Mouse (Mus musculus): Measurements from ENCODE around the gene Arid5b.

The Arid5b gene

GRCm38 (mm10) chr10:68278632-68279361, at the start of gene Arid5b:
Gene Arid5b (minus strand): TSS chr10:68278740.
- DNase-seq = no peak

- peak; percentile 56 for DNase-seq
Observed at GRCm38 (mm10) chr10:68325378-68325777, 46.8 kb upstream of the Arid5b start.

- peak; percentile 24 for DNase-seq
Observed at GRCm38 (mm10) chr10:68324061-68324460, 45.5 kb upstream of the Arid5b start.

GRCm38 (mm10) chr10:68323167-68323566, 44.6 kb upstream of the Arid5b start:
- no peak for DNase-seq

- DNase-seq = peak; percentile 68
Observed at GRCm38 (mm10) chr10:68320986-68321385, 42.4 kb upstream of the Arid5b start.

GRCm38 (mm10) chr10:68320496-68320895, 42.0 kb upstream of the Arid5b start:
- no peak for DNase-seq

- DNase-seq = peak; percentile 90
Observed at GRCm38 (mm10) chr10:68319438-68319837, 40.9 kb upstream of the Arid5b start.

- DNase-seq = peak; percentile 81
Observed at GRCm38 (mm10) chr10:68318438-68318979, 40.0 kb upstream of the Arid5b start.

- DNase-seq = peak; percentile 67
Observed at GRCm38 (mm10) chr10:68312734-68313133, 34.2 kb upstream of the Arid5b start.

- no peak for DNase-seq
Observed at GRCm38 (mm10) chr10:68301013-68301412, 22.5 kb upstream of the Arid5b start.

- DNase-seq = no peak
Observed at GRCm38 (mm10) chr10:68289465-68289864, 10.9 kb upstream of the Arid5b start.

GRCm38 (mm10) chr10:68282466-68283391, 4.2 kb upstream of the Arid5b start:
- DNase-seq = peak; percentile 99

- peak; percentile 81 for DNase-seq
Observed at GRCm38 (mm10) chr10:68281775-68282106, 3.2 kb upstream of the Arid5b start.

GRCm38 (mm10) chr10:68281076-68281774, 2.7 kb upstream of the Arid5b start:
- DNase-seq = no peak

- DNase-seq = peak; percentile 98
Observed at GRCm38 (mm10) chr10:68279516-68280501, 1.3 kb upstream of the Arid5b start.

GRCm38 (mm10) chr10:68277671-68278151, 829 bp downstream of the Arid5b start:
- DNase-seq = peak; percentile 96

GRCm38 (mm10) chr10:68276976-68277441, 1.5 kb downstream of the Arid5b start:
- peak; percentile 98 for DNase-seq

GRCm38 (mm10) chr10:68276350-68276975, 2.1 kb downstream of the Arid5b start:
- DNase-seq = peak; percentile 99

GRCm38 (mm10) chr10:68274900-68275760, 3.4 kb downstream of the Arid5b start:
- peak; percentile 97 for DNase-seq

GRCm38 (mm10) chr10:68269789-68270188, 8.8 kb downstream of the Arid5b start:
- DNase-seq = no peak

Measured in heart, adult 11 months (tissue).